Mouse (Mus musculus) heart, embryonic 13.5 days (tissue): Measurements from ENCODE around the gene Frmpd1. TPM values are rescaled to one million over a fixed set of nuclear protein-coding genes. Genes with fewer than 3 reads are reported as not detected.

ENCODE experiments used
- ATAC-seq: fragments of 200-750 bp; cut with Nextera tagmentation; 2 replicates; pipeline ENCODE4 v1.8.0; 2017; ENCODE audit warnings: moderate TSS enrichment; ENCODE audit not compliant: insufficient number of reproducible peaks, low FRiP score, low TSS enrichment; ENCODE audit errors: extremely low read depth
- H3K27ac ChIP-seq: fragments of 300-500 bp; sonication (generic); replicated peaks from 2 replicates; pipeline ENCODE4 v1.5.1; 2015; ENCODE audit warnings: moderate library complexity, mild to moderate bottlenecking, inconsistent platforms
- H3K27me3 ChIP-seq: fragments of 300-500 bp; sonication (generic); replicated peaks from 2 replicates; pipeline ENCODE4 v1.6.1; 2015; ENCODE audit warnings: mild to moderate bottlenecking, inconsistent platforms
- H3K36me3 ChIP-seq: fragments of 300-500 bp; sonication (generic); 2 replicates; pipeline ENCODE4 v1.6.1; 2015; ENCODE audit warnings: mild to moderate bottlenecking, inconsistent platforms
- H3K4me1 ChIP-seq: fragments of 300-500 bp; sonication (generic); 2 replicates; pipeline ENCODE4 v1.6.1; 2015; ENCODE audit warnings: inconsistent platforms
- H3K4me2 ChIP-seq: fragments of 300-500 bp; sonication (generic); 2 replicates; pipeline ENCODE4 v1.6.1; 2015; ENCODE audit warnings: inconsistent platforms, mild to moderate bottlenecking, moderate library complexity
- H3K4me3 ChIP-seq: fragments of 300-500 bp; sonication (generic); 2 replicates; pipeline ENCODE4 v1.5.1; 2015; ENCODE audit warnings: moderate library complexity, mild to moderate bottlenecking, inconsistent platforms
- H3K9ac ChIP-seq: fragments of 300-500 bp; sonication (generic); 2 replicates; pipeline ENCODE4 v1.6.1; 2015; ENCODE audit warnings: inconsistent platforms, mild to moderate bottlenecking, moderate library complexity
- H3K9me3 ChIP-seq: fragments of 300-500 bp; sonication (generic); 2 replicates; pipeline ENCODE4 v1.6.1; 2016; ENCODE audit warnings: inconsistent platforms
- WGBS: fragments of 180-500 bp; shearing (Covaris S2); methylation state at CpG from one replicate; pipeline ENCODE4 v1.1.7; 2015; ENCODE audit warnings: mixed read lengths; 5-methylcytosine and 5-hydroxymethylcytosine counted together
- polyA plus RNA-seq: library from polyadenylated mRNA; unstranded; fragments of >200 nt; fragmentation: Nextera tagmentation; extraction: Ambion mirVana; gene quantifications from 2 replicates; pipeline ENCODE4 v1.2.1, GENCODE M21; 2015

The Frmpd1 gene
- polyA plus RNA-seq, 1 experiment from 2014 or later, result 2.3 TPM

DNA sequence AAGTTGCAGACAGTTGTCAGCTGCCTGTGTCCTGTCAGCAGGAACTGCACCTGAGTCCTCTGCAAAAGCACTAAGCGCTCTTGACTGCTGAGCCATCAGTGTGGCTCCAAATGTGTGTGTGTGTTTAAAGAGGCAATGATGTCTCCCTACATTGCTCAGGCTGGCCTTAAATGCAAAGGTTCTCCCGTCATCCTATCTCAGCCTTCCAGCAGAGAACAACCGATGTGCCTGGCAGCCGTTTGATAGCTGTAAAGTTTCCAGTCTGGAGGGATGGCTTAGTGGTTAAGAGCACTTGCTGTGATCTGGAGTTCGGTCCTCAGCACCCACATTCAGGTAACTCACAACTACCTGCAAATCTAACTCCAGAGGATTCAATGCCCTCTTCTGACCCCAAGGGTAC is 56.7 kb downstream of the Frmpd1 start:
- H3K4me3 ChIP-seq, result no peak overlapping the region
- H3K4me1 ChIP-seq, result peaks cover 14% of the 10 kb centered on the region
- no peak overlapping the region for H3K27ac ChIP-seq
- ATAC-seq, result no peak
- H3K9ac ChIP-seq, result no peak overlapping the region
- no peaks in the 10 kb centered on the region for H3K36me3 ChIP-seq
- H3K4me2 ChIP-seq, result no peak overlapping the region
- no peaks in the 10 kb centered on the region for H3K9me3 ChIP-seq
- WGBS, result 56% methylated on average over 5 of the region's 5 CpGs
- H3K27me3 ChIP-seq, result no peaks in the 10 kb centered on the region

DNA sequence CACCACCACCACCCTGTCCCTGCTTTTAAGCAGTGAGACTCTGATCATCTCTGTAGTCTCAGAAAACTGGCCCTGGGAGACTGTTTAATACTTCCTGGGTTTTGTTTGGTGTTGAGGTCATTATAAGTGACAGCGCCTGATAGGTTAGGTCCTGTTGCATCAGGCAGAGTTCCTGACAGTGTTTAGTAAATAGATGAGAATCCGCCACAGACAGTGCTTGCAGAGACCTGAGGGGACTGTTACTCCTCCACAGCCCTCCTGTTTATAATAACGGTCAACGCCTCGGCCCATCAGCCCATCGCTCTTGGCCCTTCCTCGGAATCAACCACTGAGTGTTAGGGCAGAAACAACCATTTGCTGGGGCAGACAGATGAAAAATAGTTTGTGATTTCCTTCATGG is 57.5 kb downstream of the Frmpd1 start:
- 68% methylated on average over 7 of the region's 7 CpGs for whole genome bisulfite sequencing
- Histone ChIP-seq H3K36me3 (no peaks in the 10 kb centered on the region; the same call in 1 of the 2 replicates), H3K9ac (no peak overlapping the region), H3K27ac (no peak overlapping the region), H3K27me3 (no peaks in the 10 kb centered on the region), H3K9me3 (no peaks in the 10 kb centered on the region), H3K4me3 (no peak overlapping the region), H3K4me1 (peaks cover 14% of the 10 kb centered on the region), H3K4me2 (no peak overlapping the region)
- ATAC-seq, result no peak

DNA sequence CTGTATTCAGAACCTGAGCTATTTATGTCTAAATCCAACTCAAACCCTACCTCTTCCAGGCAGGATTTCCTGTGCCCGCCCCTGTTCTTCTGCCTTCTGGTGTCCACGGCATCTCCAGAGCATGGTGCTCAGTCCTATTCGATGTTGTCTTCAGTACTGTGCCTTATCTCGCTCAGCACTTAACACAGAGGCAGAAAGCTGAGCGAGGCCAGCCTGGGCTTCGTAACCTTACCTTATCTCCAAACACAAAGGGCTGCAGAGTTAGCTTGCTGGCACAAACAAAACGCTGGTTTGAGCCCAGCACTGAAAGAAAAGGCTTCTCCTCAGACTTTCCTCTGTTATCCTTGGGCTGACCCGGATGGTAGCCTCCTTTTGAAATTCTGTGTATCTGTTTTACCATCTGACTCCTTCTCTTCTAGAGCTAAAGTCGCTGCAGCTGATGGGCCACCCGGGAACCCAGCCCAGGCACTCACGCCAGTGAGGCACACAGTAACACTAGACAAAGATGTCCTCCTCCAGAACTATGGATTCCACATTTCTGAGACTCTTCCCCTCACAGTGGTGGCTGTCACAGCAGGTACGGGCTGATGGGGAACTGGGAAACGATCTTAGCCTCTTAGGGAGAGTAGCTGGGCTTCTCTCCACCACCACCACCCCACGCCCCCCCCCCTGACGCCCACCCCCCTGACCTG is 58.7 kb downstream of the Frmpd1 start:
- Histone ChIP-seq H3K4me3 (no peak overlapping the region), H3K4me2 (peak overlapping the region; percentile 48), H3K27me3 (no peaks in the 10 kb centered on the region), H3K27ac (peak overlapping the region; percentile 49), H3K9ac (no peak overlapping the region), H3K4me1 (peaks cover 14% of the 10 kb centered on the region), H3K36me3 (no peaks in the 10 kb centered on the region; the same call in 1 of the 2 replicates), H3K9me3 (no peaks in the 10 kb centered on the region)
- no peak; the same call in 1 of the 2 replicates for ATAC-seq
- 17% methylated on average over 15 of the region's 15 CpGs for WGBS

DNA sequence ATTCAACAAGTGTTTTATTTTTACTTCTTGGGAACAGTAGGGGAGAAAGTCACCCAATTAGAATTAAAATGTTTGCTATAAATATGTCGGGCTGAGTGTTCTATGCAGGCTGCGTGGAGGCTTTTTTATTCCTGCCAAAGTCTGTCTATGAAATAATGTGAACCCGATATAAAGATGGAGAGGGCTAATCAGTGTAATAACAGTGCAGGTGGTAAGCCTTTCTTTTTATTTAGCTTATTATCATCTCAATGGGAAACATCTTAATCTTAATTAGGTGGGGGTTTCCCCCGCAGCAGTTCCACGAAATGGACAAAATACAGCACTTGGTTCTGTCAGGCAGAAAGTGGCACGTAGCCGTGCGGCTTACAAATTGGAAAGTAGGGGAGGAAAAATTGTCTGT is 66.6 kb downstream of the Frmpd1 start:
- H3K27ac ChIP-seq, result no peak overlapping the region
- ATAC-seq, result no peak
- no peak overlapping the region for H3K4me2 ChIP-seq
- no peaks in the 10 kb centered on the region for H3K9me3 ChIP-seq
- no peak overlapping the region for H3K4me3 ChIP-seq
- WGBS, result 86% methylated on average over 8 of the region's 8 CpGs
- no peaks in the 10 kb centered on the region for H3K27me3 ChIP-seq
- no peak overlapping the region for H3K9ac ChIP-seq
- H3K4me1 ChIP-seq, result peaks cover 28% of the 10 kb centered on the region
- H3K36me3 ChIP-seq, result no peaks in the 10 kb centered on the region; the same call in 1 of the 2 replicates

DNA sequence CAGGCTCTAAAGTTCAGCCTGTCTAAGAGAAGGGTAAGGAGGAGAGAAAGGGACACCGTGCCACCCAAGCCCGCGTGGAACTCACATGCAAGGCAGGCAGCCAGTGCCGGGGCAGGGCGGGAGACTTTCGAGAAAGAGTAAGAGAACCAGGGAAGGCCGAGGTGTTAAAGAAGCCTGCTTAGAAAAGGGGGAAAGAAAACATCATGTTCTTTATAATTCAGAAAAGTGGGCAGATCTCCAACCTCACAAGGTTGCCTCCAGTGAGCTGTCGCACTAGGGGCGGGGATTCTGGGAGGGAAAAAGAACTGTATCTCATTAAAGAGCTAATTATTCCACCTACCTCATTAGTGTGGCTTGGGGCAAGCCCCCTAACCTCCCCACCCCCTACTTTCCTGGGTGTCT is 68.2 kb downstream of the Frmpd1 start:
- Histone ChIP-seq H3K9ac (no peak overlapping the region), H3K4me3 (no peak overlapping the region), H3K36me3 (no peaks in the 10 kb centered on the region), H3K27ac (no peak overlapping the region), H3K27me3 (no peaks in the 10 kb centered on the region), H3K9me3 (no peaks in the 10 kb centered on the region), H3K4me1 (peaks cover 28% of the 10 kb centered on the region), H3K4me2 (no peak overlapping the region)
- 60% methylated on average over 9 of the region's 9 CpGs for WGBS
- ATAC-seq, result no peak

DNA sequence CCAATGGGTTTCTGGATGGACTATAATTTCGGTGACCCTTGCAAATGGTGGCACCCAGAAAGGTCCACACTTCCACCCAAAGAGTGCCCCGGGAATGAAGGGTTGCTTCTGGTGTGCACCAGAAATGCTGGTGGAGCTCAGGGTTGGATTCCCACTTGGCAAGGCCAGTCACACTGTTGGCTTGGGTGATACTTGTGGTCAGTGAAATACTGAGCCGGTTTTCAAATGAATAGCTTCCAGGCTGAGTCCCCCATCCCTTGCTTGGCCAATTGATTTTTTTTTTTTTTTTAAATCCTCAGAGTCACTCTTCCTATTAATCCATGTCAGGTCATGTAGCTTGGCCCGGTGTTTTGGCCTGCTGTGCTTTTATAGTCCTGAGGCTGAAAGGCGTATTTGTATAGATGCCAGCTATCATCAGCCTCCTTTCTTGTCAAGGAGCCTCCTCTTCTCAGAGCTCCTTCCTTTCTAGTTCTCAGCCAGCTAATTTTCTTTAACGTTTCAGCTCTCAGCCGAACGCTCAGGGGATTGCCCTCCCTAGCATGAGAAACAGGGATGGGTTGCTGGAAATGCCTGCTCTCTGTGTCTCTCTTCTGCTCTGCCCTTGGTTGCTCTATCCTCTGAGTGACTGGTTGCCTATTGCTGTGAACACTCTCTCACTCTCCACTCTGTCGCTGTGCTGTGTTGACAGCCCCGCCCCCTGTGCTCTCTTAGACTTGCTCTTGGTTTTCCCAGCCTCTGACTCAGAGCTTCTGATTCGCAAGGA is 69.3 kb downstream of the Frmpd1 start:
- Histone ChIP-seq H3K4me3 (no peak overlapping the region), H3K27me3 (no peaks in the 10 kb centered on the region), H3K4me1 (peaks cover 37% of the 10 kb centered on the region), H3K36me3 (no peaks in the 10 kb centered on the region), H3K9me3 (no peaks in the 10 kb centered on the region), H3K9ac (no peak overlapping the region; the same call in 1 of the 2 replicates), H3K4me2 (peak overlapping the region; percentile 29; the same call in 1 of the 2 replicates), H3K27ac (peak overlapping the region; percentile 76)
- 36% methylated on average over 11 of the region's 11 CpGs for WGBS
- ATAC-seq, result peak; percentile 58; the same call in 1 of the 2 replicates

DNA sequence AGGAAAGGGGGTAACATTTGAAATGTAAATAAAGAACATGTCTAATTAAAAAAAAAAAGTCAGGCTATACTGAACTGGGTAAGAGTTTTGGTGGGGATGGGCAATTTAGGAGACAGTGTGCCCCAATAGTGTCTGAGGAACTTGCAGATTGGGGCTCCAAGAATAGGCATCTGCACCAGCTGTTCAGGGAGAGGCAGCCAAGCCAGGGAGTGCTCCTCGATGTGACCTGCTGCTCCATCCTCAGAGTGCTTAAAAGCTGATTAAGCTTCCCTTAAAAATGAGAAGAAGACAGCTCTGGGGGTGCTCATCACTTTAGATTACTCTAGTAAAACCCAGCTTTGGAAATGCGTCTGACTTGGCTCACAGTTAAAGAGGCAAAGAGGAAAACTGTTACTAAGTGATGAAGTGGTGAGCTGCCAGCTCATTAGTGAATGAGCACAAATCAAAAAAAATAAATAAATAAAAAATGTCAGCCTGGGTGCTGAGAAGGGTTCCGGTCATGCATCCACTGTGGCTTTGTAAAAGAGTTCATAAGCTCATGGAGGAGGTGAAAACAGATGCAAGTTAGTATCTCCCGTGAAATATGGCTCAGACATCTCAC is 74.7 kb downstream of the Frmpd1 start:
- H3K27me3 ChIP-seq, result no peaks in the 10 kb centered on the region
- ATAC-seq, result no peak
- H3K4me3 ChIP-seq, result no peak overlapping the region
- H3K9me3 ChIP-seq, result no peaks in the 10 kb centered on the region
- no peaks in the 10 kb centered on the region for H3K36me3 ChIP-seq
- no peak overlapping the region for H3K9ac ChIP-seq
- WGBS, result 46% methylated on average over 4 of the region's 4 CpGs
- H3K4me2 ChIP-seq, result no peak overlapping the region
- peaks cover 44% of the 10 kb centered on the region for H3K4me1 ChIP-seq
- H3K27ac ChIP-seq, result no peak overlapping the region

DNA sequence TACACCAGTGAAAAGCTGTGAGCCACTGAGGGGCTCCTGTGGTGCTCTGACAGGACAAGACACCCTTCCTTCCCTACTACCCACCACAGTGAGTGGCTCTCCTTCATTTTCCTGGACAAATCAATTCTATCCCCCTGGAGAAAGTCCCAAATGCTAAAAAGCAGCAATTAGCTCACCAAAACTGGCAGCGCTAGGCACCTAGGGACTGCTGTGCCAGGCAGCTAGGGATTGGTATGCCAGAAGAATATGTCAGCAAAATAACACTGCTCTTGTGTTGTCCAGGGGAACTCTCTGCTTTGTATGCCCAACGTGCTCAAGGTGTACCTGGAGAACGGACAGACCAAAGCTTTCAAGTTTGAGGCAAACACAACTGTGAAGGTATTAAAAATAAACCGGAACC is 76.9 kb downstream of the Frmpd1 start:
- ATAC-seq, result no peak
- Histone ChIP-seq H3K4me1 (peaks cover 32% of the 10 kb centered on the region), H3K36me3 (no peaks in the 10 kb centered on the region), H3K27ac (no peak overlapping the region), H3K9ac (no peak overlapping the region), H3K4me2 (no peak overlapping the region), H3K4me3 (no peak overlapping the region), H3K27me3 (no peaks in the 10 kb centered on the region), H3K9me3 (no peaks in the 10 kb centered on the region)
- WGBS, result 89% methylated on average over 4 of the region's 4 CpGs

DNA sequence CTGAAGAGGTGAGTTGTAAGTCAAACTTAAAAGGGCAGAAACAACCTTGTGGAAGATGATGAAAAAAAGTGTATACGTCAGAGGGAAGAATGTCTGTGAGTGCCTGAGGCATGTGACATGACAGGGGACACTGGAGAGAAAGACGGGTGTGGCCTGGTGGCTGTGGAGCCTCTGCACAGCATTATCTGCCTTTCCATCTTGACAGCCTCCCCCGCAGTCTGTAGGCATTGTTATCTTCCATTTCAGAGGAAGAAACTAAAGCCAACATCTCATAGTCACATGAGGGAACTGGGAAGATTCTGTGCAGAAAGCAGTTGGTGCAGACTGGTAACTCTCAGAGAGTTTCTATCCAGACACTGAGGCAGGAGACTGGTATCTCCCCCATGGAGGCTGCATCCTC is 83.2 kb downstream of the Frmpd1 start:
- Histone ChIP-seq H3K36me3 (no peaks in the 10 kb centered on the region), H3K4me1 (peaks cover 38% of the 10 kb centered on the region), H3K27ac (no peak overlapping the region), H3K27me3 (no peaks in the 10 kb centered on the region), H3K9me3 (no peaks in the 10 kb centered on the region), H3K4me3 (no peak overlapping the region), H3K4me2 (no peak overlapping the region), H3K9ac (no peak overlapping the region)
- WGBS, result 42% methylated on average over 3 of the region's 3 CpGs
- no peak for ATAC-seq

DNA sequence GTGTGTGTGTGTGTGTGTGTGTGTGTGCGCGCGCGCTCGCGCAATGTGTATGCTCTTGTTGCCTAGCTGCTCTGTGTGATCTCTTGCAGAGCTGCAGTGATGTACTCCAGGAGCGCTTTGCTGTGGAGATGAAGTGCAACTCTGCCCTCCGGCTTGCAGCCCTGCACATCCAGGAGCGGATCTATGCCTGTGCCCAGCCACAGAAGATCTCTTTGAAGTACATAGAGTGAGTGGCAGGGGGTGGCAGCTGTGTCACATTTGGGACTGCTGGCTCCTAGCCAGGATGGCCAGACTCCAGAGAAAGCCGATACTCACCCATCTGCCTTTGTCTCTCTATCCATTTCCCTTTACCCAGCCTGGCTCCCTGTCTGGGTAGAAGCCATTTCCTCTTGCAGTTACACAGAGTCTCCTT is 86.4 kb downstream of the Frmpd1 start:
- Histone ChIP-seq H3K4me3 (no peak overlapping the region), H3K27me3 (no peaks in the 10 kb centered on the region), H3K4me2 (peak overlapping the region; percentile 27), H3K36me3 (no peaks in the 10 kb centered on the region), H3K9ac (no peak overlapping the region), H3K4me1 (peaks cover 29% of the 10 kb centered on the region), H3K27ac (peak overlapping the region; percentile 34; the same call in 1 of the 2 replicates), H3K9me3 (no peaks in the 10 kb centered on the region)
- 0 out of 2 replicates have a peak, but pooled peaks have one; percentile 44 for ATAC-seq
- 54% methylated on average over 10 of the region's 10 CpGs for WGBS

DNA sequence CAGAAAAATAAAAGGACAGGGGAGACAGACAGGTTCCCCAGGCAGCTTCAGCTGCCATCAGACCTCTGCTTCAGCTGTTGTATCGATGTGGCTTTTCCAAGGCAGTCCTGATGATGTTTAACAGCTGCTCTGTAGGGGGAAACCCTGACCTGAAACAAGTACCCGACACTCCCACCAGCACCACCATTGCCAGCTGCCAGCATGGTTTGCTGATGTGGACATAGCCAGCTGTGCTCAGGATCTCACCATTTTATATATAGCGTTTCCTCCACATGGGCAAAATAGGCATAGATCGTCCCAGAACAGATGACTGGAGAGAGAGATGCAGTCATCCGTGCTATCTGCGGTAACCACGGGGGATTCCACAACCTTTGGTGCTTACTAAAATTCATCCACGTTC is 91.1 kb downstream of the Frmpd1 start:
- Histone ChIP-seq H3K9ac (no peak overlapping the region), H3K9me3 (no peaks in the 10 kb centered on the region), H3K4me2 (no peak overlapping the region), H3K27ac (no peak overlapping the region), H3K4me3 (no peak overlapping the region), H3K27me3 (no peaks in the 10 kb centered on the region), H3K36me3 (no peaks in the 10 kb centered on the region), H3K4me1 (peaks cover 11% of the 10 kb centered on the region)
- no peak for ATAC-seq
- 79% methylated on average over 8 of the region's 8 CpGs for WGBS
